Mouse (Mus musculus) lung, embryonic 14.5 days (tissue): ENCODE data around the gene Cbr4. TPM values are rescaled to one million over a fixed set of nuclear protein-coding genes. Genes with fewer than 3 reads are reported as not detected.
A peak's percentile ranks its signal among the peaks of the same experiment; 100 is the strongest.

Experiments
- ATAC-seq: fragments of 200-750 bp; cut with Nextera tagmentation; 2 replicates; pipeline ENCODE4 v1.8.0; 2017; ENCODE audit warnings: mild to moderate bottlenecking, moderate TSS enrichment, moderate library complexity; ENCODE audit not compliant: insufficient read depth
- DNase-seq: peaks from one replicate; pipeline ENCODE4 v3.0.0-alpha.2; 2015
- H3K27ac ChIP-seq: fragments of 300-500 bp; sonication (generic); 2 replicates; pipeline ENCODE4 v1.5.1; 2014; ENCODE audit warnings: low read depth, mild to moderate bottlenecking, moderate library complexity
- H3K27me3 ChIP-seq: fragments of 300-500 bp; sonication (generic); 2 replicates; pipeline ENCODE4 v1.6.1; 2014; ENCODE audit warnings: low read length, control low read depth; ENCODE audit not compliant: insufficient read depth
- H3K36me3 ChIP-seq: fragments of 300-500 bp; sonication (generic); 2 replicates; pipeline ENCODE4 v1.6.1; 2014; ENCODE audit warnings: control low read depth; ENCODE audit not compliant: insufficient read depth
- H3K4me1 ChIP-seq: fragments of 300-500 bp; sonication (generic); 2 replicates; pipeline ENCODE4 v1.6.1; 2014; ENCODE audit warnings: antibody characterized with exemption, control low read depth; ENCODE audit not compliant: insufficient read depth
- H3K4me2 ChIP-seq: fragments of 300-500 bp; sonication (generic); 2 replicates; pipeline ENCODE4 v1.6.1; 2014; ENCODE audit warnings: mild to moderate bottlenecking
- H3K4me3 ChIP-seq: fragments of 300-500 bp; sonication (generic); 2 replicates; pipeline ENCODE4 v1.5.1; 2014; ENCODE audit warnings: low read depth, low read length
- H3K9ac ChIP-seq: fragments of 300-500 bp; sonication (generic); 2 replicates; pipeline ENCODE4 v1.6.1; 2014
- H3K9me3 ChIP-seq: fragments of 300-500 bp; sonication (generic); 2 replicates; pipeline ENCODE4 v1.6.1; 2016; ENCODE audit warnings: low read depth, low read length, control low read depth
- CTCF ChIP-seq: IDR thresholded peaks from 2 replicates; pipeline ENCODE4 v1.5.1; 2016; ENCODE audit warnings: antibody characterized with exemption, low read depth
- WGBS: fragments of 180-500 bp; shearing (Covaris S2); extraction: QIAGEN DNeasy Blood & Tissue Kit; methylation state at CpG from one replicate; pipeline ENCODE4 v1.1.7; 2014; 5-methylcytosine and 5-hydroxymethylcytosine counted together
- polyA plus RNA-seq: library from polyadenylated mRNA; unstranded; fragments of >200 nt; fragmentation: Nextera tagmentation; extraction: Ambion mirVana; gene quantifications from 2 replicates; pipeline ENCODE4 v1.2.1, GENCODE M21; 2014

The Cbr4 gene
- polyA plus RNA-seq, 1 experiment from 2014 or later: 26.4 TPM

- no peak for ATAC-seq
- no peaks in the 10 kb centered on the region for H3K9me3 ChIP-seq
- no peak overlapping the region for H3K4me3 ChIP-seq
- no peak overlapping the region for H3K27ac ChIP-seq
- 74% methylated on average over 5 of the region's 5 CpGs for WGBS
- no peak for TF ChIP-seq CTCF
- no peak for DNase-seq
- H3K4me1 ChIP-seq: no peaks in the 10 kb centered on the region
- H3K36me3 ChIP-seq: peaks cover 70% of the 10 kb centered on the region
- H3K27me3 ChIP-seq: no peaks in the 10 kb centered on the region
- H3K9ac ChIP-seq: no peak overlapping the region
- H3K4me2 ChIP-seq: no peak overlapping the region
These were observed 45.3 kb downstream of the Cbr4 start for GRCm38 (mm10) chr8:61532831-61533230.

GRCm38 (mm10) chr8:61533356-61533926 is 45.9 kb downstream of the Cbr4 start:
- TF ChIP-seq CTCF: no peak
- no peak overlapping the region for H3K4me2 ChIP-seq
- ATAC-seq: no peak
- H3K9ac ChIP-seq: no peak overlapping the region
- H3K27ac ChIP-seq: no peak overlapping the region
- no peak overlapping the region for H3K4me3 ChIP-seq
- H3K9me3 ChIP-seq: no peaks in the 10 kb centered on the region
- H3K27me3 ChIP-seq: no peaks in the 10 kb centered on the region
- DNase-seq: no peak
- no peaks in the 10 kb centered on the region for H3K4me1 ChIP-seq
- peaks cover 70% of the 10 kb centered on the region for H3K36me3 ChIP-seq
- WGBS: 50% methylated on average over 16 of the region's 16 CpGs

DNA sequence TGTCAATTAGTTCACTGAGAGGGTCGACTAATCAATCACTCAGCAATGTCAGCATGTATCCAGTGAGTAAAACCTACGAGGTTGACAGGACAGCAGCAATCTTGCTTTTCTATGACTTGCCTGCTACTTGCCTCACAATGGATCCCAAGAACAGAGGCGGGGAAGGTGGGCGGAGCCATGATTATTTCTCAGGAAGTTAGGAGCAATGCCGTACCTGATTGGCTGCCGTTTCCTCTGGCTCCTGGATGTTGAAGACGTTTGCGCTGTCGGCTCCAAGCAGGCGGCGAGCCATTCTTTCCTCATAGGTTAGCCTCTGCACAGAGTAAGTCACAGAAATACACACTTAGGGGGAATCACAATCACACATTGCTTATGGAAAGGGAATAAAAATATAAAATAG is 47.9 kb downstream of the Cbr4 start:
- Histone ChIP-seq H3K36me3 (peaks cover 60% of the 10 kb centered on the region), H3K9ac (no peak overlapping the region), H3K27me3 (no peaks in the 10 kb centered on the region), H3K9me3 (no peaks in the 10 kb centered on the region), H3K4me3 (no peak overlapping the region), H3K4me1 (no peaks in the 10 kb centered on the region), H3K27ac (no peak overlapping the region), H3K4me2 (no peak overlapping the region)
- TF ChIP-seq CTCF: no peak
- ATAC-seq (no peak), DNase-seq (no peak)
- WGBS: 73% methylated on average over 11 of the region's 11 CpGs

GRCm38 (mm10) chr8:61537471-61537870 is 49.9 kb downstream of the Cbr4 start:
- 74% methylated on average over 5 of the region's 5 CpGs for WGBS
- no peaks in the 10 kb centered on the region for H3K27me3 ChIP-seq
- H3K36me3 ChIP-seq: peaks cover 50% of the 10 kb centered on the region
- H3K9ac ChIP-seq: no peak overlapping the region
- no peaks in the 10 kb centered on the region for H3K4me1 ChIP-seq
- ATAC-seq: no peak
- no peak for DNase-seq
- no peaks in the 10 kb centered on the region for H3K9me3 ChIP-seq
- no peak overlapping the region for H3K27ac ChIP-seq
- TF ChIP-seq CTCF: no peak
- H3K4me2 ChIP-seq: no peak overlapping the region
- H3K4me3 ChIP-seq: no peak overlapping the region

DNA sequence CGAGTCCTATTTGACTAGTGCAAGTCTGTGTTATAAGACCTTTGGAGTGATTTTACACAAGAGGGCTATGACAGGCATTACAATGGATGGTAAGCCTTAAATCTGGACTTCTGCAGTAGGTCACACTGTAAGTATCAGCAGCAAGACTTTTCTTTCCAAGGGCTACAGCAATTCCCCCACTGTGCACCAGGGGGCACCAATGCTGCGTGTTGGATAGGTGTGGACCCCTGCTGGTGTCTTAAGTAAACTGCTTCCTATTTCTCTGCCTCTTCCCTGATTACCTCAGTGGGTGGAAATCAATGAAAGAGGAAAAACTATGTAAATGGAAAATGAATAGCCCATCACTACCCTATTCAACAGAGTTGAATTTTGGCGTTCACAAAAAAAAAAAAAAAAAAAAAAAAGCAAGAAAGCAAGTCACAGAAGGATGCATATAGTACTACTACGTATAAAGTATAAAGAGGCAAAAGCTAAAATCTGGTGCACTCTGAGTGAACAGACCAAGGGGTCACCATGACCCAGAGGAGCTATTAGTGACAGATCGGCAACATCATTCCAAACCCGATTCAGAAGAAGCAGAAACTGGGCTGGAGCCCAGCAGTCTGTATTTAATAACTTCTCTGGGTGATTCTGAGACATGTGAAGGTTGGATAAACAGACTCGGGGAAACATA is 52.4 kb downstream of the Cbr4 start:
- peak; percentile 100 for TF ChIP-seq CTCF
- ATAC-seq: peak; percentile 60; the same call in 1 of the 2 replicates
- WGBS: 30% methylated on average over 7 of the region's 7 CpGs

DNA sequence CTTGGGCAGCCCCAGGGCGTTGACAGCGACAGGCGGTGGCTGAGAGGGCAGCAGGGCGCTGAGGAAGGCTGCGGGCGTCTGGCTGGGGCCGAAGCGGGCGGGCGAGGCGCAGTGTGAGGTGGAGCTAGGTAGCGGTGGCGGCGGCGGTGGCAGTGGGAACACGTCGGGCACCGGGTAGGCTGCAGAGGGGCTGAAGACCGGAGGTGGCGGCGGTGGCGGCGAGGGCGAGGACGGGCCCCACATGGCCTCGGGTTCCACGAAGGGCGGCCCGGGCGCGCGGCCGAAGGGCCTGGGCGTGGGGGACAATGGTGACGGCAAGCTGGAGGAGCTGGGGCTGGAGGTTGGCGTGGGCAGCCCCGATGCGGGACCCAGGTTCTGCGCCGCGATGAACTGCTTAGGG is 62.1 kb downstream of the Cbr4 start:
- TF ChIP-seq CTCF: no peak
- no peak overlapping the region for H3K4me3 ChIP-seq
- no peaks in the 10 kb centered on the region for H3K27me3 ChIP-seq
- H3K27ac ChIP-seq: no peak overlapping the region
- no peaks in the 10 kb centered on the region for H3K4me1 ChIP-seq
- peak; percentile 34; the same call in 1 of the 2 replicates for ATAC-seq
- peaks cover 14% of the 10 kb centered on the region; the same call in 1 of the 2 replicates for H3K9me3 ChIP-seq
- no peak overlapping the region for H3K4me2 ChIP-seq
- no peak for DNase-seq
- 72% methylated on average over 38 of the region's 41 CpGs for WGBS
- peaks cover 54% of the 10 kb centered on the region for H3K36me3 ChIP-seq
- H3K9ac ChIP-seq: no peak overlapping the region

More for the DNA sequence above, 52.4 kb downstream of the Cbr4 start:
- H3K4me1 ChIP-seq: no peaks in the 10 kb centered on the region
- no peak overlapping the region for H3K9ac ChIP-seq
- H3K4me3 ChIP-seq: no peak overlapping the region
- peak; percentile 97 for DNase-seq
- 0 out of 2 replicates have a peak overlapping the region, but pooled peaks have one; percentile 33 for H3K27ac ChIP-seq
- H3K36me3 ChIP-seq: peaks cover 45% of the 10 kb centered on the region
- H3K27me3 ChIP-seq: no peaks in the 10 kb centered on the region
- no peaks in the 10 kb centered on the region for H3K9me3 ChIP-seq
- no peak overlapping the region for H3K4me2 ChIP-seq

GRCm38 (mm10) chr8:61550006-61550748 is 62.6 kb downstream of the Cbr4 start:
- H3K9ac ChIP-seq: no peak overlapping the region
- DNase-seq (no peak), ATAC-seq (0 out of 2 replicates have a peak, but pooled peaks have one; percentile 26)
- H3K9me3 ChIP-seq: peaks cover 14% of the 10 kb centered on the region; the same call in 1 of the 2 replicates
- H3K4me2 ChIP-seq: no peak overlapping the region
- peaks cover 49% of the 10 kb centered on the region for H3K36me3 ChIP-seq
- TF ChIP-seq CTCF: peak; percentile 64
- peaks cover 3% of the 10 kb centered on the region; the same call in 1 of the 2 replicates for H3K4me1 ChIP-seq
- no peaks in the 10 kb centered on the region for H3K27me3 ChIP-seq
- WGBS: 43% methylated on average over 26 of the region's 27 CpGs
- no peak overlapping the region for H3K27ac ChIP-seq
- H3K4me3 ChIP-seq: no peak overlapping the region
